Mouse (Mus musculus) cerebellum, adult (tissue): ENCODE data around the gene Gls.

Experiments used
- ATAC-seq: cut with Nextera tagmentation; 2 replicates; pipeline ENCODE4 v1.9.2; 2017; ENCODE audit warnings: mild to moderate bottlenecking, moderate library complexity, mixed read lengths; ENCODE audit not compliant: insufficient number of reproducible peaks, low FRiP score, low TSS enrichment

The Gls gene

GRCm38 (mm10) chr1:52161151-52161550 lies 71.9 kb downstream of the Gls start:
- ATAC-seq = no peak

DNA sequence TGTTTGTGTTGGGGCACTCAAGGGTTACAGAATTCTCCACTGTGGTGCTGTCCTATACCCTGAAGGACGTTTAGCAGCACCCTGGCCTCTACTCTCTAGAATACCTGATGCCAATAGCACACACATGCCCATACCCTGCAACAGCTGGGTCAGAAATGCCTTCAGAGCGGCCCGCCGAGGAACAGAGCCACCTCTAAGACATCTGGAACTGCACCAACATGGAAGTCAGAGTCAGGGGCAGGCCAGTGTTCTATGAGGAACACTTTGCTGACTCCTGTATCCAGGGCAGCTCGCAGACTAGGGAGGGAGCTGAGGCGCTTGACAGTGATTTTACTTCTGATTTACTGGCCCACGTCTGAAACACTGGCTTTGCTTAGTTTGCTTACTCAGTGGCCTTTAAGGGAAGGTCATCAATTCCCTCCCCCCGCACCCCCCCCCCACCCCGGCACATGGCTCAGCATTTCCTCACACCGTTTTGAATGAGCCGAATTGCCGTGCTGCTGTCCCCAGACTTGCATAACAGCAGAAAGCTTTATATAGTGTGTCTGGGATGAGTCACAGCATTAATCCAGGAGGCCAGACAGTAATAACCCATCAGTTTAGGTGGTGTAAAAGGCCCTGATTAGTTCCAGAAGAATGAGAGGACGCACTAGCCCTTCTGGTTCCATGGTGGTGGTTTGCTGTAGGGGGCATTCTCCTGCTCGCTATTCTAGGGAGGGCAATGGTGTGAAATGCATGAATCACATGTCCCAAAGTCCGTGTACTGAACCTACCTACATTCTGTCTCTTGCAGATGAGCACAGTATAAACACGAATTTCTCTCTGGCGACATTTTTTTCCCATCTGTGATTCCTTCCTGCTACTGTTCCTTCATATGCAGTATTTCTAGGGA lies 74.3 kb downstream of the Gls start:
- ATAC-seq = no peak

DNA sequence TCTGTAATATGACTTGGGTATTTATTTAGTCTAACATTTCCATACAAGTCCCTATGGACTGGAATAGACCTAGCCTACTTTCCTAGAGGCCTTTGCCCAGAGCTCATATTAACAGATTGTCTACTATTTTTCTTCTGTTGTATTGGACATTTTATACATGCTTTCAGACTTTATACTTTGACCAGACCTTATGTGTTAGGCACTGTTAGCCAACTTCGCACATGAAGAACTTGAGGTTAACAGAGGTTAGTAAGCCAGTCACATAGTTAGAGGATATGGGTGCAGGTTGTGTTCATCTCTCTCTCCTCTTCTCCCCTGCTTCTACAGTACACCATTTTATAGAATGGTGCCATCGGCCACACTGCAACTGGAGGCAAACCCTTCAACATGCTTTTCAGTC lies 75.0 kb downstream of the Gls start:
- ATAC-seq = no peak

DNA sequence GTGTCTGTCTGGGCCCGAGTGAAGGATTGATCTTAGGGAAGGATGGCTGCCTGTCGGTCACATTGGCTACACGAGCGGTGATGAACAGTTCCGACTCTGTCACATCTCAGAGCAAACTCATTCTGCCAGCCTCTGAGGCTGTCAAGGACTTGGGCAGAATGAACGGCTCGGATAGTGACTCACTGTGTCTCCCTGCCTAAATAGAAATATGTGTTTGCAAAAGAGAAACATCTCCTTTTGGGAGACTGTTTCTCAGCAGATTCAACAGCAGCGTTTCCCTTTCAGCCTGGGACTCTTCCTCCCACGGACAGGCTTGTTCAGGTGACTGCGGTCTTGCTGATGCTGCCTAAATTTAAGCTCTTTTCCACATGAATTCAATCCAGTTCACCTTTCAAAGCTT lies 76.7 kb downstream of the Gls start:
- ATAC-seq = no peak

DNA sequence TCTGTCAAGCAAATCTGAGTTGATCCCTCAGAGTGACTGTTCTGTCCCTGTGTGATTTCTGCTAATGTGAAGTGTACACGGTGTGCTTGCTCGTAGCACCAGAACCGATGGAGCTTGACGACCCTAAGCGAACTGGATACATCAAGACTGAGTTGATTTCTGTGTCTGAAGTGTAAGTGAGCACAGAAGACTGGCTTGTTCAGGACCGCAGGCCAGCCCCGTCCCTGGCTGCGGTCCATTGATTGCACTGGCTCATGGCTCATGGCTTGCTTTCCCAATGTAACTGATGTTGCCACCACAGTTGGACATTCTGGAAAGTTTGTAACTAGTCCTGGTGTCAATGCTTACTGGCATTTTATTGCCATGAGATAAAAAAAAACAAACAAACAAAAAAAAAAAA lies 78.1 kb downstream of the Gls start:
- no peak for ATAC-seq

- ATAC-seq = no peak
Observed at GRCm38 (mm10) chr1:52152936-52153335, 80.1 kb downstream of the Gls start.

GRCm38 (mm10) chr1:52152369-52152768 lies 80.7 kb downstream of the Gls start:
- ATAC-seq = no peak

DNA sequence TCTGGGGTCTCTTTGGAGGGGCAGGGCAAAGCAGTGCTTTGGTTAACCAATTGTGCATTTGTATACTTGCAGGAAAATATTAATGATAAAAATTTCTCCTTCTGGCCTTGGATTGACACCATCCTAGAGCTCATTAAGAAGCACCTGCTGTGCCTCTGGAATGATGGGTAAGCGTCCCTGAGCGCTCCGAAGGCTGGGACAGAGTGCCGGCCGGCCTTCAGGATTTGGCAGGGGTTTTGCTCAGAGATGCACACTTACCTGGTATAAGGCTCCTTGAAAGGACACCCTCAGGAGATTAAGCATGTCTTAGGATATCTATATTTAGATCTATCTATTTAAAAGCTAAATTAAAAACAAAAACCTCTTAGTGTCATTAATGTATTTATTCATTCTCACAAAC lies 81.9 kb downstream of the Gls start:
- no peak for ATAC-seq

GRCm38 (mm10) chr1:52150676-52151075 lies 82.4 kb downstream of the Gls start:
- no peak for ATAC-seq

DNA sequence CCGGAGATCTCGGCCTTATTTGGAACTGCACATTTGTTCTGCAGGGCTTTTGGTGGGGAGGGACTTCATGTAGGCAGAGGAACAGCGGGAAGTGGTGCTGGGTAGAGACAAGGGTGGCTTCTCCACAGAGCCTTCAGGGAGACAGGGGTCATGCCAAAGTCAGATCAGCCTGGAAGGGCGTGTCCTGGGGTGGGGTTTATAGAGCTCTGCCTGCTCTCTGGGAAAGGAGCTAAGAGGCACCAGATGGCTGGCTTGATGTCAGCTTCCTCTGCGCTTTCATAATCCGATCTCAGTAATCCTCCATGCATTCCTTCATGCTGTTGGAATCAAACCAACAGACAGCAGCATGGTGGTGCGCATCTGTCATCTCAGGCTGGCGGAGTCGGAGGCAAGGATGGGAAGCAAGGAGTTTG lies 83.1 kb downstream of the Gls start:
- ATAC-seq = peak; percentile 83

DNA sequence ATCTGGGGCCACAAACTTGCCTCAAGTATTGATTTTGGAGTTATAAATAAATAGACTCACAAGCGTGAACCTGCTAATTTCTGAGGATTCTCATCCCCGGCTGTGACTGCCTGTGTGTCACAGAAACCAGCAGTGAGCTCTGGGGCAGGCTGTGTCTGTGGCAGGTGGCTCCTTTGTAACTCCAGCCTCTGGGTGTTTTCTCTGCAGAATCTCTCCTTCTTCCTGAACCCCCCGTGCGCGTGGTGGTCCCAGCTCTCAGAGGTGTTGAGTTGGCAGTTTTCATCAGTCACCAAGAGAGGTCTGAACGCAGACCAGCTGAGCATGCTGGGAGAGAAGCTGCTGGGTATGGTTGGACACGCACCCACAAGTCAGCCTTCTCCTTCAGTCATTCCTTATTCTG lies 84.3 kb downstream of the Gls start:
- no peak for ATAC-seq

GRCm38 (mm10) chr1:52148178-52148577 lies 84.9 kb downstream of the Gls start:
- no peak for ATAC-seq

DNA sequence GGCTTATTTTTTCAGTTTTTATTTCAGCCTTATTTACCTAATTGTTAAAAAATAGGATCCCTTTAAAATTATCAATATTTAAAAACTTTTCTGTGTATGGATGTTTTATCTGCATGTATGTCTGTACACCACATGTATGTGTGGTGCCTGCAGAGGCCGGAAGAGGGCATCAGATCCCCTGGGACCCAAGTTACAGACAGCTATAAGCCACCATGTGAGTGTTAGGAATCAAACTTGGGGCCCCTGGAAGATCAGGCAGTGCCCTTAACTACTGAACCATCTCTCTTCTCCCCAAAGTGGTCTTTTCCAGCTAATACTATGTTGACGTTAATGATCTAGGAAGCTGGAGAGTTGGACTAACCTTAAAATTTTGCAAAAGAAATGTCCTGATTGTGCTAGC lies 85.6 kb downstream of the Gls start:
- no peak for ATAC-seq

DNA sequence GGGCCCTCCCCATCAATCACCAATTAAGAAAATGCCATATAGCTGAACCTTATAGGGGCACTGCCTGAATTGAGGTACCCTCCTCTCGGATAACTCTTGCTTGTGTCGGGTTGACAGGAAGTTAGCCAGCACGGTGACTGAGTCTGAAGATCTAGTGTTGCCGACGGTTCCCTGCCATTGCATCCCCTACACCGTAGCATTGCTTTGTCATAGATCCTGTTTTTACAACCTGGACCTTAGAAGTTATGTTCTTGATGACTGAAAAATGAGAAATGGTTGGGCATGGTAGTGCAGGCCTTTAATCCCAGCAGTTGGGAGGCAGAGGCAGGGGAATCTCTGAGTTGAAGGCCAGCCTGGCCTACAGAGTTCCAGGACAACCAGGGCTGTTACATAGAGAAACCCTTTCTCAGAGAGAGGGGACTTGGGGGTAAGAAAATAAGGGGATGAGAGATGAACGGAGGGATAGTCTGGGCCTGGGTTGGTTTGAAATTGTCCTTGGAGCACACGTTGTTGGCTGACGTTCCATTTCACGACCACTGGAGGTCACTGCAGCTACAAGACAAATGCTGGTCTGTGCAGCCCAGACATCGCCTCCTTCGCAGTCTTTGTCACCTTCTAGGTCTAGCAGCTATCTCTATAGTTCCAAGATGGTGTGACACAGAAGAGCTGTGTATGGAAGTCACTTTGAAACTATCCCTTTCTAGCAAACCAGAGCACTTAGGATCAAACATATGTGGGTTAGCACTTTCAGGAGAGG lies 86.6 kb downstream of the Gls start:
- peak; percentile 56 for ATAC-seq

DNA sequence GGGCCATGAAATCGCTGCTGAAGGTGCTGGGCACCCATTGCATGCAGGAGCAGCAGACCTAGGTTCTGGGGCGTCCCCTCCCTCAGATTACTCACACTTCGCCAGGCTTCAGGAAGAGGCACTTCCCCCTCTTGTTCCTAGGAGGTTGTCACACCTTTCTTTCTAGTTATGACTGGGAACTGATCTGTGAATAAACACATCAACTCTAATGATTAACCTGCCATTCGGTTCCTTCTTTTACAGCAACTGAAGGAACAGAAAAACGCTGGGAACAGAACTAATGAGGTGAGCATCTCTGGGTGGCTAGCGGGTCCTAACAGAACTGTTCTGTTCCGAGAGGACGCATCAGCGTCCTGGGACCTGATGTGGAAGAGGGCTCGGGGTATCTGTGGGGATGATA lies 88.1 kb downstream of the Gls start:
- ATAC-seq = no peak

- ATAC-seq = no peak
Observed at GRCm38 (mm10) chr1:52143596-52144156, 89.4 kb downstream of the Gls start.

- ATAC-seq = no peak
Observed at GRCm38 (mm10) chr1:52143191-52143590, 89.8 kb downstream of the Gls start.

GRCm38 (mm10) chr1:52142117-52142516 lies 90.9 kb downstream of the Gls start:
- ATAC-seq = no peak

GRCm38 (mm10) chr1:52141482-52141881 lies 91.5 kb downstream of the Gls start:
- no peak for ATAC-seq

DNA sequence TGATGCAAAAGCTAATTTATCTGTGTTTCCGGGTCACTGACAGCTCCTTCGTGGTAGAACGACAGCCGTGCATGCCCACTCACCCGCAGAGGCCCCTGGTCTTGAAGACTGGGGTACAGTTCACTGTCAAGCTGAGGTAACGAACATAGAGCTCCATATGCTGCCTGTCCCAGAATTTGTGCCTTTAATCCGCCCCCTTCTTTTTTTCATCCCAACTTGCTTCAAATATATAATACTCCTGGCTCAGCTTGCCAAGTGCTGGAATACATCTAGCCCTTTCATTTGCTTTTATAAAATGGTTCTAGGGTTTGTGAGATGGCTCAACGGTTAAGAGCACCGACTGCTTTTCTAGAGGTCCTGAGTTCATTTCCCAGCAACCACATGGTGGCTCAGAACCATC lies 92.5 kb downstream of the Gls start:
- no peak for ATAC-seq

DNA sequence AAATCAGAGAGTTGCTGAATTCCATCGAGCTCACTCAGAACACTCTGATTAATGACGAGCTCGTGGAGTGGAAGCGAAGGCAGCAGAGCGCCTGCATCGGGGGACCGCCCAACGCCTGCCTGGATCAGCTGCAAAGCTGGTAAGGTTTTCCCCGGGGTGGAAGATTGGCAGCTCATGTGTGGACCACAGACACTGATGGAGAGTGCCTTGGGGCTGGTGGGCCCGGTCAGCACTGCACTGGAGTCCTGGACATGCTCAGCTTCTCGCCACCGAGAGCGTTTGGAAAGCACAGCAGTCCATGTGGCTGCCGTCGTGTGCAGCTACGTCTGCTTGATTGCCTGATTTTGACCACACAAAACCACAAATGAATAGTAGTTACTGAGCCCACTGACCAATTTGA lies 95.7 kb downstream of the Gls start:
- ATAC-seq = no peak
